Mouse (Mus musculus): ENCODE results near the gene Lalba.
A peak's percentile ranks its signal among the peaks of the same experiment; 100 is the strongest.
"Not testable (repeated sequence)": the region's sequence is repeated elsewhere in the genome, so short reads cannot be mapped to it uniquely, and the experiment has no call there.

Gene Lalba

DNA sequence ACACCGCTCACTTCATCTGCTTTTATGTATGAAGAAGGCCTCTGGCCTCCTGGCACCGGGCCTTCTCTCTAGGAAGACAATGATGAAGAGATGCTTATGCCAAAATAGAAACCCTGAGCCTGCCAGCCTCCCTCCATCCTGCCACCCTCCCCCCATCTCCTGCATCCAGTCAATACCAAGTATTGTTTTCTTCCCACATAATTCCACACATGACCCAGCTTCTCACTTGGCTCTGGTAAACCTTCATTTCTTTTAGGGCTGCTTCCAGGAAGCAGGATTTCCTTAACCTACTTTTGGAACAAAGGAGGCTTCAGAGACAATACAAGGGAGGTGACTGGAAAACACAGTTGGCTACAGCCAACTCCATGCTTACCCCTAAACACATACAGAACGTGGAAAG lies at the start of gene Lalba:
Gene Lalba (minus strand): TSS at position 21 of the 400 bp plus-strand sequence.
- no peak for DNase-seq

DNA sequence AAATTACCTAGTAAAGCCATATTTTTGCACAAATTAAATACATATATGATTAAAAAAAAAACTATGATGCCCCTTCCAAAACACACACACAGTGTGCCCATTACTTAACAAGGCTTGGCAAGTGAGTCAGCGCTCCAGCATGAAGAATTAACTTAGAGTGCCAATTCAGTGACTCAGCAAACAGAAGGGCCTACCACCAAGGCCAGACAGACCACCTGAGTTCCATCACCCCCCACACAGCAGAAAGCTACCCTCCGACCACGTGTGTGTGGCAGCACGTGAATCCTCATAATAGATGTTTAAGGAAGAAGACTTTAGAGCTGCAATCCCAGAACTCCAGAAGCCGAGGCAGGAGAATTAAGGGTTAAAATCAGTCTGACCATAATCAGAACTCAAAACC lies 49.8 kb upstream of the Lalba start:
- DNase-seq, result no peak

DNA sequence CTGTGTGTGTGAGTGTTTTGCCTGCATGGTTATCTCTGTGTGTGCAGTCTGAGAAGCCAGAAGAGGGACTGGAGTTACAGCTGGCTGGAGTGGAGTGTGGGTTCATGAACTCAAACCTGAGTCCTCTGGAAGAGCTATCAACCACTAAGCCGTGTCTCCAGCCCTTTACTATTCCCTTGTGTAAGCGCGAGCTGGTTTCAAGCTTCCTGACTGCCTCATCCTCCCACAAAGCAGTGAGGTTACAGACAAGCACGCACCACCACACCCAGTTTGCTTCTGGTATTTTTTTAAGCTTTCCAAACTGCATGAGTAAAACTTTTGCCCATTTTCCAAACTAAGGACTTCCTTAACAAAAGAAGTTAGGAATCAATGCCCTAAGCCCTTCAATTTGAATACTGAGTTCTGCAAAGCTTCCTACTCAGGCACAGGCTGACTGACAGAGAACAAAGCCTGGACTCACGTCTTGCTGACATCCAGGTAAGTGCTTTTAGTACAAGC lies 45.6 kb upstream of the Lalba start:
- DNase-seq, result no peak

GRCm38 (mm10) chr15:98527056-98527771 lies 44.7 kb upstream of the Lalba start:
- no peak for DNase-seq

- DNase-seq, result no peak
Observed at GRCm38 (mm10) chr15:98526057-98526456, 43.5 kb upstream of the Lalba start.

DNA sequence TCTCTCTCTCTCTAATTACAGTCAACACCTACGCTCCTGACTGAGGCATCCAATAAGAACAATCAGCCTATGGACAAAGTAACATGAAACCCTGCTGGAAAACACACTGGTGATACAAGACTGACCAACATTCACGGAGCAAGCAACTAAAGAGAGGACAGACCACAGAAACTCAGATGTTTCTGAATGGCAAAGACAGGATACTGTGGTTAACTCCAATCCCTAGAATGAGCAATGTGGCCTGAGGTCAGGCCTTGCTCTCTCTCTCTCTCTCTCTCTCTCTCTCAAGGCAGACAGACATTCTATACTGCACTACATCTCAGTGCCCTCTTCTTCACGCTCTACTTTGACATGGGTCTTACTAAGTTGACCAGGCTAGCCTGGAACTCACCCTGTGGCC lies 38.7 kb upstream of the Lalba start:
- DNase-seq, result no peak

- no peak for DNase-seq
Observed at GRCm38 (mm10) chr15:98517380-98518355, 35.1 kb upstream of the Lalba start.

- DNase-seq, result not testable (repeated sequence)
Observed at GRCm38 (mm10) chr15:98514845-98515244, 32.3 kb upstream of the Lalba start.

- DNase-seq, result no peak
Observed at GRCm38 (mm10) chr15:98514146-98514545, 31.6 kb upstream of the Lalba start.

DNA sequence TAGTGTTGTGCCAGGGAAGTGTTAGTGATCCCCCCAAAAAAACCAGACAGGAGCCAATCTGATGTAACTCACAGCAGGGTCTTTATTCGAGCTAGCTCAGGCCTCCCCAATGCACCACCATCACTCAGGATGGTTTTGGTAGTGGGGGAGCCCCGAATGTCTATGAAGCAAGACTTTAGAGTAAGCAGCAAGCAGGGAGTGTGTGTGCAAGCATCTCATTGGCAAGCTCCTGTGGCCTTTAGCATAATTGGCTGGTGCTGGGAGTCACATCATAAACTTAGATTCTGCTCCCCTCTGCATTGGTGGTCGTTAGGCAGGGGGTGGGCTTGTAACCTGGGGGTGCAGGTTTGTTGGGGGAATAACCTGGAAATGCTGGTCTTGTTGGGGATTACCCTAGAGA lies 31.2 kb upstream of the Lalba start:
- DNase-seq, result not testable (repeated sequence)

GRCm38 (mm10) chr15:98512799-98513321 lies 30.3 kb upstream of the Lalba start:
- DNase-seq, result no peak

GRCm38 (mm10) chr15:98512232-98512631 lies 29.7 kb upstream of the Lalba start:
- DNase-seq, result no peak

GRCm38 (mm10) chr15:98511386-98511928 lies 28.9 kb upstream of the Lalba start:
- no peak for DNase-seq

GRCm38 (mm10) chr15:98510438-98511385 lies 28.2 kb upstream of the Lalba start:
- peak; percentile 64 for DNase-seq

DNA sequence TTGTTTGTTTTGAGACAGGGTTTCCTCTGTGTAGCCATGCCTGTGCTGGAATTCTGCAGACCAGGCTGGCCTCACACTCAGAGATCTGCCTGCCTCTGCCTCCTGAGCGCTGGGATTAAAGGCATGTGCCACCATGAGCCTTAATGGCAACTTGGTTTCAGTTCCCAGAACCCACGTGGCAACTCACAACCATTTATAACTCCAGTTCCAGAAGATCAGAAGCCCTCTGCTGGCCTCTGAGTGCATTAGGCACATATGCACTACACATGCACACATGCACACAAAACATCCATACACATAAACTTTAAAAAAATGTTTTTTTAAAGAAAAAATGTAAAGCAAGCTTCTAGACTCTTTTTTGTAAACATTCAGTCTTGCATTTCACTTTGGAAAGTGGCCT lies 26.9 kb upstream of the Lalba start:
- DNase-seq, result no peak

GRCm38 (mm10) chr15:98507321-98507720 lies 24.8 kb upstream of the Lalba start:
- no peak for DNase-seq

- DNase-seq, result no peak
Observed at GRCm38 (mm10) chr15:98506253-98506957, 23.9 kb upstream of the Lalba start.

DNA sequence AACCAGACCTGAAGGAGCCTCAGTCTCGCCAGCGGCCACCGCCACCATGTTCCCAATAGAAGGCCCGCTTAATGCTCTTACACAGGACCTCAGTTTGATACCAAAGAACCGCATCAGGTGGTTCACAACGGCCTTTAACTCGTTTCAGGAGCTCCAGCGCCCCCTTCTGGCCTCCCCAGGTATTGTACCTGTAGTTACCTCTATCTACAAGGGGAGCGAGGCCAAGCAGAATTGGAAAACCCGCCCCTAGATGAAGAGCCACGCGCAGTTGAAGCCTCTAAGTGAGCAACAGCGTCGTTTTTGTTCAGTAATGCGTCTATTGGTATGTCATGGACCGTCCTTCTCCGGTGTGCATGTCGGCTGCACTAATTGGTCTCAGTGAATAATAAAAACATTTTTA lies 22.0 kb upstream of the Lalba start:
- no peak for DNase-seq

GRCm38 (mm10) chr15:98503317-98503716 lies 20.8 kb upstream of the Lalba start:
- DNase-seq, result no peak

DNA sequence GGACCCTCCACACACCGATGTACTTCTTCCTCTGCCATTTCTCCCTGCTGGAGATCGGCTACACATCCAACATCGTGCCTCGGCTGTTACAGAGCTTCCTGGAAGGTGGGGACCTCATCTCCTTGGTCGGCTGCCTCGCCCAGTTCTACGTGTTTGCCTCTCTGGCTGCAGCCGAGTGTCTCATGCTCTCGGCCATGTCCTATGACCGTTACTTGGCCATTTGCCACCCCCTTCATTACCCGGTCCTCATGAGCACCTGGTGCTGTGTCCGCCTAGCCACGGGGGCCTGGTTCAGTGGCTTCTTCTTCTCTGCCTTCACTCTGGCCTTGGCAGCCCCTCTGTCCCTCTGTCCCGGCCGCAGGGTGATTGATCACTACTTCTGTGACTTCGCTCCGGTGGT lies 15.1 kb upstream of the Lalba start:
- no peak for DNase-seq

GRCm38 (mm10) chr15:98492102-98492501 lies 9.6 kb upstream of the Lalba start, which contains the start of gene Olfr279:
Olfr279 (plus strand) TSS chr15:98492402.
- no peak for DNase-seq

All from layer of hippocampus, adult 9-11 months (tissue).